Comparison of ENCODE assay signal across 25 mouse cellular contexts in the genomic region with DNA sequence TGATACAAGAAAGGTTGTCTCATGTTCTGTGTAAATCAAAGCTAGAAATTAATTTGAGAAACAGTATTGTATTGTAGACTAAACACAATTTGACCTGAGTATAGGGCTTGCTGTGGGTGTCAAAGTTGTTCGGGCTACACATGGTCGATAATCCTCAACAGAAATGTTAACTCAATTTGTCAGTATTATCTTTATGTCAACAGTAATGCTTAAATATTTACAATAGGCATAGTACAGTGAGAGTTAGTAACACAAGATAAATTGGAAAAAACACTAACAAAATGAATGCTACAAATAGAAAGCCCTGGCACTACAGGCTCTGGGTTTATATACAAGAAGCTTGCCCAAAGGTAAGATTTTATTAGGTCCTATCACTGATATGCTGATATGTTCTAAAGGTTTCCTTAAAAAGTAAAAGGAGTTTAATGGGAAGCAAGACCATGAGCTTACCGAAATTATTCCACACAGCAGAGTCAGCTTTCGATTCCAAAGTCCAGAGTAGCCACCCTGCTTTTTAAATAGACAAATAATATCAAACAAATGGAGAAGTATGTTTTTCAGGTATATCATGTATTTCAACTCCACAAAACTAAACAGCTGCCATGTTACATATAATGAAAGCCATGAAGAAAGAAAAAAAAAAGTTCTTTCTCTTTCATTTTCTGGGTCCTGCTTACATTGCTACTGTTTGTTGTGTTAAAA.
DNase-seq lines count a peak whose midpoint lies in the region; ATAC-seq and TF ChIP-seq lines count a peak whose summit lies in the region.
"Had no signal": no experiment of that assay in that cellular context is flagged by ENCODE, and none has a peak within 500 bp of the region (broad histone marks: within the 10 kb centered on the region; RNA-seq: fewer than 3 reads in every experiment).

No protein-coding gene starts in this region.

- TF ChIP-seq EP300 in stomach, postnatal 0 days (optimal IDR thresholded peaks at IDR 0.05), result no peak

- WGBS in intestine, embryonic 16.5 days, result 55% methylated on average over 4 of the region's 4 CpGs
- 52% methylated on average over 4 of the region's 4 CpGs for WGBS in intestine, postnatal 0 days
- 44% methylated on average over 4 of the region's 4 CpGs for WGBS in lung, embryonic 16.5 days
- 45% methylated on average over 4 of the region's 4 CpGs for WGBS in lung, adult 2 months
- WGBS in stomach, postnatal 0 days, result 20% methylated on average over 4 of the region's 4 CpGs

- 0 out of 2 replicates have a peak, but pooled peaks have one; percentile 65 for ATAC-seq in intestine, embryonic 16.5 days
- no peak for ATAC-seq in intestine, postnatal 0 days
- peak; percentile 45; the same call in 1 of the 2 replicates for ATAC-seq in lung, embryonic 16.5 days (ENCODE audit: low read depth)
- ATAC-seq in stomach, postnatal 0 days (ENCODE audit: low FRiP score, low TSS enrichment), result peak; percentile 94
- ATAC-seq: forebrain, embryonic 14.5 days; forebrain, postnatal 0 days; Patski had no signal

- no peaks in the 10 kb centered on the region for H3K9me3 ChIP-seq in intestine, embryonic 16.5 days (ENCODE audit: control insufficient read depth, low read length)
- no peaks in the 10 kb centered on the region for H3K9me3 ChIP-seq in intestine, postnatal 0 days (ENCODE audit: control insufficient read depth)
- no peaks in the 10 kb centered on the region for H3K9me3 ChIP-seq in lung, embryonic 16.5 days (ENCODE audit: control insufficient read depth, low read length)
- H3K9me3 ChIP-seq in stomach, postnatal 0 days (ENCODE audit: control insufficient read depth, low read length), result no peaks in the 10 kb centered on the region
- H3K9me3 ChIP-seq: embryonic facial prominence, embryonic 12.5 days; embryonic facial prominence, embryonic 15.5 days; G1E; hindbrain, embryonic 12.5 days; hindbrain, embryonic 15.5 days had no signal

- H3K4me3 ChIP-seq in intestine, embryonic 16.5 days (ENCODE audit: low read length), result no peak overlapping the region
- no peak overlapping the region for H3K4me3 ChIP-seq in intestine, postnatal 0 days (ENCODE audit: low read depth, low read length)
- H3K4me3 ChIP-seq in lung, embryonic 16.5 days (ENCODE audit: low read length), result no peak overlapping the region
- no peak overlapping the region for H3K4me3 ChIP-seq in lung, adult 2 months (replicated peaks; ENCODE audit: extremely low read depth, low read depth, low read length)
- 0 out of 2 replicates have a peak overlapping the region, but pooled peaks have one; percentile 8 for H3K4me3 ChIP-seq in stomach, postnatal 0 days (ENCODE audit: low read depth, low read length)
- H3K4me3 ChIP-seq: embryonic facial prominence, embryonic 12.5 days; embryonic facial prominence, embryonic 15.5 days; gastrocnemius, adult 2 months; hindbrain, embryonic 12.5 days; hindbrain, embryonic 15.5 days had no signal

- no peaks in the 10 kb centered on the region for H3K36me3 ChIP-seq in intestine, embryonic 16.5 days (ENCODE audit: control insufficient read depth, insufficient read depth, low read length)
- H3K36me3 ChIP-seq in intestine, postnatal 0 days (ENCODE audit: control insufficient read depth, insufficient read depth), result no peaks in the 10 kb centered on the region
- H3K36me3 ChIP-seq in lung, embryonic 16.5 days (ENCODE audit: control insufficient read depth, insufficient read depth, low read length), result no peaks in the 10 kb centered on the region
- no peaks in the 10 kb centered on the region for H3K36me3 ChIP-seq in stomach, postnatal 0 days (ENCODE audit: control insufficient read depth, insufficient read depth, low read length)
- H3K36me3 ChIP-seq: embryonic facial prominence, embryonic 12.5 days; embryonic facial prominence, embryonic 15.5 days; G1E; hindbrain, embryonic 12.5 days; hindbrain, embryonic 15.5 days had no signal

- no peak overlapping the region for H3K27ac ChIP-seq in intestine, embryonic 16.5 days (ENCODE audit: low read length)
- H3K27ac ChIP-seq in intestine, postnatal 0 days (ENCODE audit: low read depth, low read length), result no peak overlapping the region
- no peak overlapping the region for H3K27ac ChIP-seq in lung, embryonic 16.5 days (ENCODE audit: low read length)
- H3K27ac ChIP-seq in stomach, postnatal 0 days (replicated peaks), result no peak overlapping the region
- H3K27ac ChIP-seq: embryonic facial prominence, embryonic 12.5 days; embryonic facial prominence, embryonic 15.5 days; gastrocnemius, adult 2 months; hindbrain, embryonic 12.5 days; hindbrain, embryonic 15.5 days had no signal

- DNase-seq in lung, adult 2 months, result no peak
- no peak for DNase-seq in stomach, postnatal 0 days (ENCODE audit: low spot score)
- DNase-seq in urinary bladder, adult 2 months (ENCODE audit: low spot score), result no peak
- DNase-seq: adrenal gland, adult 2 months; adrenal gland, postnatal 14 days; cerebellum, adult 11 months; cerebellum, adult 2 months; cerebellum, adult 9-11 months; cerebellum, postnatal 25 days; forebrain, postnatal 0 days; gastrocnemius, adult 2 months; gastrocnemius, postnatal 14 days; heart, adult 11 months had no signal

- H3K9ac ChIP-seq in intestine, embryonic 16.5 days (ENCODE audit: low read depth, low read length), result no peak overlapping the region
- no peak overlapping the region for H3K9ac ChIP-seq in intestine, postnatal 0 days (ENCODE audit: low read depth, low read length)
- H3K9ac ChIP-seq in lung, embryonic 16.5 days (ENCODE audit: low read length), result no peak overlapping the region
- H3K9ac ChIP-seq in stomach, postnatal 0 days (ENCODE audit: low read length), result no peak overlapping the region
- H3K9ac ChIP-seq: embryonic facial prominence, embryonic 12.5 days; embryonic facial prominence, embryonic 15.5 days; forebrain, postnatal 0 days; hindbrain, embryonic 12.5 days; hindbrain, embryonic 15.5 days had no signal

- no peak for TF ChIP-seq CTCF in intestine, postnatal 0 days (IDR thresholded peaks at IDR 0.05; ENCODE audit: low read depth)
- no peak for TF ChIP-seq CTCF in lung, adult 2 months (IDR thresholded peaks at IDR 0.05; ENCODE audit: insufficient read depth, low read length)
- no peak for TF ChIP-seq CTCF in stomach, postnatal 0 days (IDR thresholded peaks at IDR 0.05; ENCODE audit: low read depth)

- no peak overlapping the region for H3K4me2 ChIP-seq in intestine, embryonic 16.5 days (ENCODE audit: low read depth, low read length)
- no peak overlapping the region; the same call in 1 of the 2 replicates for H3K4me2 ChIP-seq in intestine, postnatal 0 days (replicated peaks; ENCODE audit: low read depth)
- H3K4me2 ChIP-seq in lung, embryonic 16.5 days (ENCODE audit: low read depth, low read length), result no peak overlapping the region
- peak overlapping the region; percentile 15 for H3K4me2 ChIP-seq in stomach, postnatal 0 days (replicated peaks; ENCODE audit: low read depth)
- H3K4me2 ChIP-seq: embryonic facial prominence, embryonic 12.5 days; embryonic facial prominence, embryonic 15.5 days; heart, embryonic 11.5 days; hindbrain, embryonic 12.5 days; hindbrain, embryonic 15.5 days had no signal

- TF ChIP-seq POLR2A in lung, adult 2 months (IDR thresholded peaks at IDR 0.05; ENCODE audit: borderline replicate concordance, extremely low read depth, low read depth, low read length), result no peak

- H3K27me3 ChIP-seq in intestine, embryonic 16.5 days (replicated peaks; ENCODE audit: control insufficient read depth, insufficient read depth, low read length), result no peaks in the 10 kb centered on the region
- H3K27me3 ChIP-seq in intestine, postnatal 0 days (replicated peaks; ENCODE audit: control insufficient read depth, insufficient read depth, low read length), result no peaks in the 10 kb centered on the region
- H3K27me3 ChIP-seq in lung, embryonic 16.5 days (ENCODE audit: control insufficient read depth, insufficient read depth, low read depth, low read length), result no peaks in the 10 kb centered on the region
- no peaks in the 10 kb centered on the region for H3K27me3 ChIP-seq in stomach, postnatal 0 days (ENCODE audit: control insufficient read depth, insufficient read depth, low read length)
- H3K27me3 ChIP-seq: CH12.LX; embryonic facial prominence, embryonic 12.5 days; embryonic facial prominence, embryonic 15.5 days; hindbrain, embryonic 12.5 days; hindbrain, embryonic 15.5 days; Patski had no signal

- H3K4me1 ChIP-seq in intestine, embryonic 16.5 days (ENCODE audit: control insufficient read depth, insufficient read depth, low read length), result no peaks in the 10 kb centered on the region
- no peaks in the 10 kb centered on the region for H3K4me1 ChIP-seq in intestine, postnatal 0 days (replicated peaks; ENCODE audit: control insufficient read depth, insufficient read depth, low read length)
- no peaks in the 10 kb centered on the region for H3K4me1 ChIP-seq in lung, embryonic 16.5 days (replicated peaks; ENCODE audit: control insufficient read depth, insufficient read depth, low read length)
- no peaks in the 10 kb centered on the region for H3K4me1 ChIP-seq in lung, adult 2 months (ENCODE audit: control insufficient read depth, insufficient read depth, low read length)
- H3K4me1 ChIP-seq in stomach, postnatal 0 days (replicated peaks; ENCODE audit: control insufficient read depth, insufficient read depth), result no peaks in the 10 kb centered on the region
- H3K4me1 ChIP-seq: embryonic facial prominence, embryonic 12.5 days; embryonic facial prominence, embryonic 15.5 days; hindbrain, embryonic 12.5 days; hindbrain, embryonic 15.5 days had no signal
